Mouse (Mus musculus) gastrocnemius, postnatal 4 days (tissue): ENCODE measurements around the gene Dgki. TPM values are rescaled to one million over a fixed set of nuclear protein-coding genes. Genes with fewer than 3 reads are reported as not detected.

Experiments
- DNase-seq, 2 experiments: peaks; one replicate each; pipeline ENCODE4 v3.0.0; 2021 to 2022; ENCODE audit warnings: low spot score in 2 of 2, mixed read lengths in 2 of 2
- total RNA-seq, 2 experiments: library from RNA; stranded (reverse); gene quantifications; 2 replicates each; pipeline ENCODE4 v1.2.3; 2021

Gene Dgki
- total RNA-seq, 2 experiments from 2014 or later, result 1.1 to 1.9 TPM

- DNase-seq, result no peak
Observed at GRCm38 (mm10) chr6:37028300-37028699, 271.7 kb downstream of the Dgki start.

- DNase-seq, result no peak
Observed at GRCm38 (mm10) chr6:37026343-37027243, 273.4 kb downstream of the Dgki start.

GRCm38 (mm10) chr6:37016046-37016445, 283.9 kb downstream of the Dgki start:
- no peak for DNase-seq

DNA sequence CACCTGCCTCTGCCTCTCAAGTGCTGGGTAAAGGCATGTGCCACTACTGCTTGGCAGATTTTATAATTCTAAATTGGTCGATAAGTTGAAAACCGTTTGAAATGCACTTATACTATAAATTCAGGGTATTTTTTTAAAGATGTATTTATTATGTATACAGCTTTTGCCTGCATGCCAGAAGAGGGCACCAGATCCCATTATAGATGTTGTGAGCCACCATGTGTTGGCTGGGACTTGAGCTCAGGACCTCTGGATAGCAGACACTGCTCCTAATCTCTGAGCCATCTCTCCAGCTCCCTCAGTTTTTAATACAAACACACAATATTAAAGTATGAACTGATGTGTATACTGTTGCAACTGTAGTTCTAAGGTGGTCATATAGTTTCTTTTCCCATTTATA, 288.4 kb downstream of the Dgki start:
- DNase-seq, result no peak

DNA sequence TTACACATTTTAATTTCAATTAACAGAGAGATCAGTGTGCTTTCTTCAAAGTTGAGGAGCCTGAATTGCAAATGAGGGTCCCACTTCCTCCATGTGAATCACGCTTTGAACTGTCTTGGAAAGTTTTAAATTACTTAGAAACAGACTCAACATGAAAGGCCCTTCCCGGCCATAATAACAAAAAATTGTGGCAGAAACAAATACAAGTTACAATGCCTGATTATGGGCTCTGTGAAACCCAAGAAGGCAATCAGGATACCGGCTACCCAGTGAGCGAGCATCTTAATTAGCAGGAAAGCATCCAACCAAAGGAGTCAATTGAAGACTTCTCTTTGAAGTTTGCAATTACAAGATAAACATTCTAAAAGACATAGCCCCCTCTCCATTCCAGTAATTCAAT, 292.4 kb downstream of the Dgki start:
- DNase-seq, result no peak

DNA sequence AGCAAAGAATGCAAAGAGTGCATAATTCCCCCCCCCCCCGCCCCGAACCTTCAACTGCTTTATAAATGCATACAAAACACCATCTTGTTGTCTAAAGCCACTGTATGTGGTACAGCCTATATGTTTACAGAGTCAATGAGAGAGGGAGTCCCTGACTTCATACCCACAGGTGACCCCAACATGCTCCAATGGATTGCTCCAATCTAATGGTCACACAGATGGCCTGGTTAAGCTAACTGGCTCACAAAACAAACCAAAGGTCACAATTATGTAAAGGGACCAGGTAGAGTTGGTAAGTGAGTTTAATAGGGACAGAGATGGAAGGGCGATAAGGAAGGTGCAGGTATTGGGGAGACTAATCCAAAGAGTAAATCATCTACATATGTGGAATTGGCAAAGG, 295.1 kb downstream of the Dgki start:
- no peak for DNase-seq

- DNase-seq, result no peak
Observed at GRCm38 (mm10) chr6:37003235-37003634, 296.7 kb downstream of the Dgki start.

DNA sequence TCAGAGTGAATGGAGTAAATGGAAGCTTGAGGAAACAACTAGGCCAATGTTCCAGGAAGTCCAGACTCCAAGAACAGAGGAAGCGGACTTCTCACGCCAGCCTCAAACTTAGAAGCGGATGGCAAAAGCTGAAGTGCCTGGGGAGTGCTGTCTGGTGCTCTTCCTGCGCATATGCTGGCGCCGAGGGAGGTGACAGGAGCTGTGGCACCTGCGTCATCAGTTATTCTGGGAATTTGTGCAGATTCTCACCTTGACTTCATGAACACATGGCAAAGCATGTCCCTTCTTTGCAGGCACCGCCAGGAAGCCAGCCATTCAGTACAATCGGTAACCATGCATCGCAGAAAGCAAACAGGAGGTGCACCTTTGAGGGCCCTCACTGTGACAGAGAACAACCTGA, 301.0 kb downstream of the Dgki start:
- DNase-seq, result no peak

DNA sequence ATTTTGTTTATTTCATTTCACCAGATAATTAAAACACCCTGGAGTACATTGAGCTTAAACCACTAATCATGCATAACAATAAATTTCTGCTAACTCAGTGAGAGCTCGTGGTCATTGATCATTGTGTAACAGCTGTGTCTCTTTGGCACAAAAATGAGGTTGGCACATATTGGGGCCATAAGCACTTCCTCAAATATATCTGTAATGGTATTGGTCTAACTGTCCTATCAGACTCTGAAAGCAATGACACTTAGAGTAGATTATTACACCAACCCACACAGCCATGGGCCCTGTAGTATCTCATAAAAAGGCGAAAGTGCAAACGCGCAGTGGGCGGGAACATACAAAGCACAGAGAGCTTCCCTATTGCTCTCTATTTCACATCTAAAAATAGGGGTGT, 305.7 kb downstream of the Dgki start:
- no peak for DNase-seq

DNA sequence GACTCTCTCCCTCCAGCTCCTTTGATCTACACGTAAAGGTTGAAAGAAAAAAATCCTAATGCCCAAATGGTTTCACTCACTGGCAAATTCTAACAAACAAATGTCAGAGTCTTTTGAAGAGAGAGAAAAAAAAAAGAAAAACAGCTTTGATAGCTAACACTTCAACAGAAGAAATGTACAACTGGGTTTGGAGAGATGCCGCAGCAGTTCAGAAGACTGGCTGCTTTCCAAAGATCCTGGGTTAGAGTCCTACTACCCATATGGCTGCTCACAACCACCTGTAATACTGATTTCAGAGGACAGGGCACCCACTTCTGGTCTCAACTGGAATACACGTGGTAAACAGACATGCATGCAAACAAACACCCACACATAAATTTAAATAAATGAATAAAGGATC, 309.8 kb downstream of the Dgki start:
- no peak for DNase-seq

DNA sequence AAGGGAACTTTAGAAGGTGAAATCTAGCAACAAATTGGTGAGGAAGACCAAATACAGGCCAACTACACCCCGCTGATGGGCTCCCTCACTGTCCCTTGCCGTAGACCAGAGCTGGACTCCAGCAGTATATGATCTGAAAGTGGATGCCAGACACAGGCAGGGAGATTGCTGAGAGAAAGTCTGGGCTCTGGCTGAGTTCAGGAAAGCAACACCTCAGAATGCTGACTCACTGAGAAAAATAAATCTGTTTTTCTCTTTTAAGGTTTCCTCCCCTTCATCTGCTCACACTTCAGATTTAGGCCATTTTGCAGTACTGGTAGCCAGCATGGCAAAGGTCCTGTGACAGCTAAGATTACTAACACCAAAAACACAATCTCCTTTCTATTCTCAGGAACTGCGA, 311.2 kb downstream of the Dgki start:
- DNase-seq, result no peak

- no peak for DNase-seq
Observed at GRCm38 (mm10) chr6:36981646-36982045, 318.3 kb downstream of the Dgki start.

- no peak for DNase-seq
Observed at GRCm38 (mm10) chr6:36980475-36980874, 319.5 kb downstream of the Dgki start.

DNA sequence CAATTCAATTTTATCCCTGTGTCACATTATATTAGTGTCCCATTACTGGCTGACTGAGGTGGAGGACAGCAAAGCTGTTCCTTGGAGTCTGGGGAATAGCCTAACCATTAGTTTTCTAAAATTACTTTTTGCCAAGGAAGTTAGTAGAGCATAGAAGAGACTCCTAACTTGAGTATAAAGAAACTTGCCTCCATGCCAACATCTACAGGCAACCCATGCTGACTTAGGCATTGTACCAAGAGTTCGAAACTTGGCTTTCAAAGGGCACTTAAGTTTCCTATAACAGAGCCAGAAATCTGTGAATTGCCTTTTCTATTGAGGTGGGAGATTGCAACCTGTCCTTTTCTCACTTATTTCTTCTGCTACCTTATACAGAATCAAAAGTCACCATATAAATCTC, 321.8 kb downstream of the Dgki start:
- DNase-seq, result no peak

DNA sequence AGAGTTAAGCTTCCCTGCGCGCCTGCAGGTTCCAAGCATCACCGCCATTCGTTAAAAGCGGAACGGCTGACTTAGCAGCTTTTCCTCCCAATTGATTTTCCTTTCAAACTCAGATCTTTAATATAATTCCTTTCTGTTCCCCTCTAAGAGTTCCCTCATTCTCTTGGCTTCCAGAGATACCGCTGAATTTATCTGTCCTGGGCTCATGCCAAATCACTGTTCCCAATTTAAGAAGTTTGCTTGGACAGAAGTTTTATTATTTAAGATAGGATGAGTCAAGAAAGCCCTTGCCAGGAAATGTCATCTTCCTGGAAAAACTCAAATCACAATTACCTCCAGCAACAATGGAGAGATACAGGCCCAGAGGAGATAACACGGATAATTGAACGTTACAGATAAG, 326.9 kb downstream of the Dgki start:
- no peak for DNase-seq

- peak; percentile 24 to 31 for DNase-seq
Observed at GRCm38 (mm10) chr6:36972494-36972893, 327.5 kb downstream of the Dgki start.

GRCm38 (mm10) chr6:36969249-36969885, 330.6 kb downstream of the Dgki start:
- DNase-seq, result no peak

DNA sequence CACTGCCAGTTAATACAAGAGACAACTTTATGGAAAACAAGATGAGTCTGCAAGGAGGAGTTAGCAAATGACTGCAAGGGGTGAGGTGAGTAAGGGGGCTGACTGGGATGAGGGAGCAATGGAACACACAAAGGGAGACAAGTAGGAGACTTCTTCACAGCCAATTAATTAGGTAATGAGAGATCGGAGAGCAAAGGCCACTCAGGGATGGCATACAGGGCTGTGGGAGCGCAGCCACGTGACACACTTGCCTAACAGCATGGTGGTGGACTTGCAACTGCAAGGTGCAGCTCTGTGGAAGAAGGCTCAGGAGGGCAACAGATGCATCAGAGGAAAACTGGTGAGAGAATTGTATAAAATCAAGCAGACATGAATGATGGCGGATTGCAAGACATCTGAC, 339.3 kb downstream of the Dgki start:
- no peak for DNase-seq

GRCm38 (mm10) chr6:36955293-36955692, 344.7 kb downstream of the Dgki start:
- no peak for DNase-seq

DNA sequence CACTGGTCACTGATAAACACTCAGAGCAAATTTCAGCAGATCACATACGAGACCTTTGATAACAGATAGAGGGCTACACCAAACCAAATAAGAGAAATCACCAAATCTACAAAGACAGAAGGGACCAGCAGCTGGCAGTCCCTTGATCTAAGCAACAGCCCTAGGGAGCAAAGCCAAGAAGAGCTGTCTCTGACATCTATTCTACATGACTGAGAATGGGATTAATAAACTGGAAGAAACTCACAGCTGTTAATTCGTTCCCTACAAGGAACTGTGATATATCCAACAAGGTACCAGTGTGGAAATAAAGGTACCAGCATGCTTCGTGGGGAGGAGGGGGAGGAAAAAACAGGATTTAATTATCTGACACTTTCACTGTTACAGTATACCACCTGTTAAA, 349.3 kb downstream of the Dgki start:
- DNase-seq, result no peak

- no peak for DNase-seq
Observed at GRCm38 (mm10) chr6:36947861-36948260, 352.1 kb downstream of the Dgki start.

GRCm38 (mm10) chr6:36937527-36937926, 362.5 kb downstream of the Dgki start:
- no peak for DNase-seq

DNA sequence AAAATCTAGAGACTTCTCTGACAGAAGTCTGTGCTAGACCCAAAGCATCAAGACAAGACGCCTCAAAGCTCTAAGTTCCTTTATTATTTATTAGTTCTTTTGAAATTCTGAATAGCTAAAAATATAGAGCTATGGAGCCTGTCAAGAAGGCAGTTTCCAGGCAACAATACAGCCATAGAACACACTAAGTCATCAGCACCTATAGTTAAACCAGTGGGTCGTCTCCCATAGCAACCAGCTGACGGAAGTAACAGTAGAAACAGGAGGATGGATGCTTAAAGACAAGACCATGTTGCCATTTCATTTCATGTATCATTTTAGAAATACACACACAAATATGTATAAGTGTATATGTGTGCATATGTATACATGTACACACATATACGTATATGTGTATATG, 363.2 kb downstream of the Dgki start:
- DNase-seq, result no peak
